Mouse (Mus musculus) natural killer cell, adult 2 months (primary cell): ENCODE results near the gene Whrn.

Experiments used
- DNase-seq, 2 experiments: peaks; one replicate each; pipeline ENCODE4 v3.0.0; 2022; ENCODE audit warnings: low spot score in 2 of 2

Whrn gene

GRCm38 (mm10) chr4:63494401-63494966 is 1.3 kb downstream of the Whrn start:
- peak in 1 of 2 experiments; percentile 11 for DNase-seq

- DNase-seq = no peak
These were observed 2.3 kb downstream of the Whrn start for GRCm38 (mm10) chr4:63493351-63494121.

GRCm38 (mm10) chr4:63491521-63491920 is 4.3 kb downstream of the Whrn start:
- no peak for DNase-seq

- no peak for DNase-seq
These were observed 5.6 kb downstream of the Whrn start for GRCm38 (mm10) chr4:63490146-63490545.

GRCm38 (mm10) chr4:63489676-63490075 is 6.1 kb downstream of the Whrn start:
- DNase-seq = no peak

- DNase-seq = no peak
These were observed 7.9 kb downstream of the Whrn start for GRCm38 (mm10) chr4:63487916-63488315.

- no peak for DNase-seq
These were observed 8.5 kb downstream of the Whrn start for GRCm38 (mm10) chr4:63487256-63487655.

GRCm38 (mm10) chr4:63486523-63486922 is 9.3 kb downstream of the Whrn start:
- peak in 1 of 2 experiments; percentile 21 for DNase-seq

GRCm38 (mm10) chr4:63483741-63484140 is 12.1 kb downstream of the Whrn start:
- DNase-seq = no peak

- DNase-seq = no peak
These were observed 15.0 kb downstream of the Whrn start for GRCm38 (mm10) chr4:63480845-63481167.

- DNase-seq = peak; percentile 25 to 54
These were observed 15.5 kb downstream of the Whrn start for GRCm38 (mm10) chr4:63480098-63480844.

GRCm38 (mm10) chr4:63478036-63478435 is 17.8 kb downstream of the Whrn start:
- DNase-seq = no peak

- DNase-seq = no peak
These were observed 18.9 kb downstream of the Whrn start for GRCm38 (mm10) chr4:63476891-63477290.

- peak in 1 of 2 experiments; percentile 44 for DNase-seq
These were observed 20.6 kb downstream of the Whrn start for GRCm38 (mm10) chr4:63475208-63475607.

GRCm38 (mm10) chr4:63474439-63474838 is 21.4 kb downstream of the Whrn start:
- DNase-seq = no peak

- no peak for DNase-seq
These were observed 28.5 kb downstream of the Whrn start for GRCm38 (mm10) chr4:63467338-63467737.

GRCm38 (mm10) chr4:63466192-63466591 is 29.6 kb downstream of the Whrn start:
- no peak for DNase-seq

- DNase-seq = no peak
These were observed 34.8 kb downstream of the Whrn start for GRCm38 (mm10) chr4:63460876-63461525.

- no peak for DNase-seq
These were observed 36.5 kb downstream of the Whrn start for GRCm38 (mm10) chr4:63459141-63459789.

GRCm38 (mm10) chr4:63456547-63456946 is 39.2 kb downstream of the Whrn start:
- no peak for DNase-seq

- no peak for DNase-seq
These were observed 41.8 kb downstream of the Whrn start for GRCm38 (mm10) chr4:63453939-63454513.
